Mouse (Mus musculus) midbrain, embryonic 13.5 days (tissue): Measurements from ENCODE around the gene Aen. TPM values are rescaled to one million over a fixed set of nuclear protein-coding genes. Genes with fewer than 3 reads are reported as not detected.

Source experiments
- ATAC-seq: fragments of 200-750 bp; cut with Nextera tagmentation; 2 replicates; pipeline ENCODE4 v1.8.0; 2017; ENCODE audit warnings: mild to moderate bottlenecking, moderate TSS enrichment, moderate library complexity
- H3K27ac ChIP-seq: fragments of 300-500 bp; sonication (generic); 2 replicates; pipeline ENCODE4 v1.5.1; 2015; ENCODE audit warnings: inconsistent platforms, mild to moderate bottlenecking, moderate library complexity
- H3K27me3 ChIP-seq: fragments of 300-500 bp; sonication (generic); 2 replicates; pipeline ENCODE4 v1.6.1; 2015; ENCODE audit warnings: mild to moderate bottlenecking, inconsistent platforms
- H3K36me3 ChIP-seq: fragments of 300-500 bp; sonication (generic); 2 replicates; pipeline ENCODE4 v1.6.1; 2015; ENCODE audit warnings: mild to moderate bottlenecking, inconsistent platforms
- H3K4me1 ChIP-seq: fragments of 300-500 bp; sonication (generic); replicated peaks from 2 replicates; pipeline ENCODE4 v1.6.1; 2015; ENCODE audit warnings: inconsistent platforms
- H3K4me2 ChIP-seq: fragments of 300-500 bp; sonication (generic); replicated peaks from 2 replicates; pipeline ENCODE4 v1.6.1; 2015; ENCODE audit warnings: moderate library complexity, mild to moderate bottlenecking, inconsistent platforms
- H3K4me3 ChIP-seq: fragments of 300-500 bp; sonication (generic); replicated peaks from 2 replicates; pipeline ENCODE4 v1.5.1; 2015; ENCODE audit warnings: mild to moderate bottlenecking, inconsistent platforms
- H3K9ac ChIP-seq: fragments of 300-500 bp; sonication (generic); replicated peaks from 2 replicates; pipeline ENCODE4 v1.6.1; 2015; ENCODE audit warnings: mild to moderate bottlenecking, inconsistent platforms
- H3K9me3 ChIP-seq: fragments of 300-500 bp; sonication (generic); 2 replicates; pipeline ENCODE4 v1.6.1; 2016; ENCODE audit warnings: mild to moderate bottlenecking, inconsistent platforms
- WGBS: fragments of 180-500 bp; shearing (Covaris S2); methylation state at CpG from one replicate; pipeline ENCODE4 v1.1.7; 2015; 5-methylcytosine and 5-hydroxymethylcytosine counted together
- microRNA-seq: library from miRNA; unstranded; fragments of <30 nt; microRNA quantifications from one replicate; pipeline ENCODE4, GENCODE M21; 2016
- polyA plus RNA-seq: library from polyadenylated mRNA; unstranded; fragments of >200 nt; fragmentation: Nextera tagmentation; extraction: Ambion mirVana; gene quantifications from 2 replicates; pipeline ENCODE4 v1.2.1, GENCODE M21; 2015

The Aen gene
- polyA plus RNA-seq, 1 experiment from 2014 or later, result 49.9 TPM

- H3K36me3 ChIP-seq, result no peaks in the 10 kb centered on the region
- 76% methylated on average over 6 of the region's 6 CpGs for WGBS
- no peak overlapping the region for H3K4me3 ChIP-seq
- no peaks in the 10 kb centered on the region for H3K27me3 ChIP-seq
- no peak for ATAC-seq
- H3K9ac ChIP-seq, result no peak overlapping the region
- H3K9me3 ChIP-seq, result no peaks in the 10 kb centered on the region
- H3K27ac ChIP-seq, result no peak overlapping the region
- peaks cover 11% of the 10 kb centered on the region for H3K4me1 ChIP-seq
- no peak overlapping the region for H3K4me2 ChIP-seq
Observed at GRCm38 (mm10) chr7:78954619-78955018, 59.0 kb downstream of the Aen start.

GRCm38 (mm10) chr7:78955086-78955485, 59.4 kb downstream of the Aen start:
- Histone ChIP-seq H3K9me3 (no peaks in the 10 kb centered on the region), H3K36me3 (no peaks in the 10 kb centered on the region), H3K4me1 (peaks cover 11% of the 10 kb centered on the region), H3K27ac (no peak overlapping the region), H3K9ac (no peak overlapping the region), H3K4me2 (no peak overlapping the region), H3K27me3 (no peaks in the 10 kb centered on the region), H3K4me3 (no peak overlapping the region)
- no peak for ATAC-seq
- WGBS, result 95% methylated on average over 6 of the region's 6 CpGs

GRCm38 (mm10) chr7:78958499-78959073, 62.9 kb downstream of the Aen start:
- WGBS, result 78% methylated on average over 6 of the region's 6 CpGs
- Histone ChIP-seq H3K36me3 (no peaks in the 10 kb centered on the region), H3K9ac (no peak overlapping the region), H3K4me3 (no peak overlapping the region), H3K4me1 (peaks cover 10% of the 10 kb centered on the region), H3K4me2 (no peak overlapping the region), H3K9me3 (no peaks in the 10 kb centered on the region), H3K27me3 (no peaks in the 10 kb centered on the region), H3K27ac (no peak overlapping the region)
- no peak for ATAC-seq

Small RNA genes lying within 50 kb of the gene (microRNA-seq; reads per million reads assigned to microRNA genes)
- gene Mir7-2, result 365 reads per million, percentile 67 among the genes with 10 or more reads in this experiment

Other genes with a start within 250 kb of the Aen start
- gene Ntrk3, start 157.8 kb upstream of the Aen start, polyA plus RNA-seq, result 15.8 and 18.3 TPM in 2 replicates
- gene Mrps11, start 112.7 kb upstream of the Aen start, polyA plus RNA-seq, result 73.1 and 79.1 TPM in 2 replicates
- 58.6 and 64.2 TPM in 2 replicates for gene Mrpl46, start 112.3 kb upstream of the Aen start, polyA plus RNA-seq
- 17.7 and 18.1 TPM in 2 replicates for gene Det1, start 48.6 kb upstream of the Aen start, polyA plus RNA-seq
- gene Isg20, start 17.6 kb downstream of the Aen start, polyA plus RNA-seq, result 0.21 and 0.40 TPM in 2 replicates
- gene Acan, start 157.6 kb downstream of the Aen start, polyA plus RNA-seq, result 0.08 TPM in 2 replicates
- 0.84 and 1.7 TPM in 2 replicates for gene Hapln3, start 235.2 kb downstream of the Aen start, polyA plus RNA-seq